Mouse (Mus musculus): ENCODE results near the gene Gm3633. TPM values are rescaled to one million over a fixed set of nuclear protein-coding genes. Genes with fewer than 3 reads are reported as not detected.
"Not testable (repeated sequence)": the region's sequence is repeated elsewhere in the genome, so short reads cannot be mapped to it uniquely, and the experiment has no call there.

Gene Gm3633
- polyA plus RNA-seq (2016; fragmentation: Nextera tagmentation; extraction: Ambion mirVana): not detected in 2 replicates

GRCm38 (mm10) chr14:42641817-42642216, at the start of gene Gm3633:
Gene Gm3633, minus strand, starts transcription at chr14:42641917.
- H3K4me1 ChIP-seq (replicated peaks): not testable (repeated sequence)

GRCm38 (mm10) chr14:42655638-42656037, 13.9 kb upstream of the Gm3633 start, which contains the start of gene Gm10378:
Gene Gm10378, plus strand, starts transcription at chr14:42655938.
- not testable (repeated sequence) for H3K27ac ChIP-seq; H3K36me3 ChIP-seq; H3K9me3 ChIP-seq; H3K4me1 ChIP-seq (replicated peaks); DNase-seq (ENCODE audit: low spot score); H3K4me3 ChIP-seq; H3K27me3 ChIP-seq (ENCODE audit: insufficient read depth, poor library complexity, severe bottlenecking)
- WGBS: no CpG with 5 or more reads among the region's 1 CpGs

More at GRCm38 (mm10) chr14:42641817-42642216, at the start of gene Gm3633:
- H3K9me3 ChIP-seq; H3K4me3 ChIP-seq; DNase-seq (ENCODE audit: low spot score); H3K36me3 ChIP-seq; H3K27ac ChIP-seq; H3K27me3 ChIP-seq (ENCODE audit: insufficient read depth, poor library complexity, severe bottlenecking): not testable (repeated sequence)
- 86% methylated on average over 1 of the region's 2 CpGs for WGBS

GRCm38 (mm10) chr14:42599782-42600181, 41.9 kb downstream of the Gm3633 start, which contains the start of gene Gm17124:
Gene Gm17124, minus strand, starts transcription at chr14:42599882.
- H3K36me3 ChIP-seq; H3K27me3 ChIP-seq (ENCODE audit: insufficient read depth, poor library complexity, severe bottlenecking); DNase-seq (ENCODE audit: low spot score); H3K9me3 ChIP-seq; H3K27ac ChIP-seq; H3K4me1 ChIP-seq (replicated peaks); H3K4me3 ChIP-seq: not testable (repeated sequence)
- WGBS: no CpG with 5 or more reads among the region's 3 CpGs

Other genes starting within 250 kb of the Gm3633 start
- not detected in 2 replicates for gene Gm8005, start 202.2 kb downstream of the Gm3633 start, polyA plus RNA-seq (2016; fragmentation: Nextera tagmentation; extraction: Ambion mirVana)
- not detected in 2 replicates for gene Gm8011, start 178.0 kb downstream of the Gm3633 start, polyA plus RNA-seq (2016; fragmentation: Nextera tagmentation; extraction: Ambion mirVana)
- gene Gm8020, start 139.6 kb downstream of the Gm3633 start, polyA plus RNA-seq (2016; fragmentation: Nextera tagmentation; extraction: Ambion mirVana): not detected in 2 replicates
- not detected in 2 replicates for gene Gm8024, start 117.6 kb downstream of the Gm3633 start, polyA plus RNA-seq (2016; fragmentation: Nextera tagmentation; extraction: Ambion mirVana)
- gene Gm17124, start 42.0 kb downstream of the Gm3633 start, polyA plus RNA-seq (2016; fragmentation: Nextera tagmentation; extraction: Ambion mirVana): not detected in 2 replicates
- not detected in 2 replicates for gene Gm10378, start 14.0 kb upstream of the Gm3633 start, polyA plus RNA-seq (2016; fragmentation: Nextera tagmentation; extraction: Ambion mirVana)
- not detected in 2 replicates for gene Gm3015, start 126.9 kb upstream of the Gm3633 start, polyA plus RNA-seq (2016; fragmentation: Nextera tagmentation; extraction: Ambion mirVana)
- not detected in 2 replicates for gene Gm10377, start 156.1 kb upstream of the Gm3633 start, polyA plus RNA-seq (2016; fragmentation: Nextera tagmentation; extraction: Ambion mirVana)
- not detected in 2 replicates for gene Gm21977, start 211.6 kb upstream of the Gm3633 start, polyA plus RNA-seq (2016; fragmentation: Nextera tagmentation; extraction: Ambion mirVana)

Data from hindbrain, embryonic 10.5 days (tissue).